8 mouse cellular contexts compared by ENCODE assay signal in the genomic region with DNA sequence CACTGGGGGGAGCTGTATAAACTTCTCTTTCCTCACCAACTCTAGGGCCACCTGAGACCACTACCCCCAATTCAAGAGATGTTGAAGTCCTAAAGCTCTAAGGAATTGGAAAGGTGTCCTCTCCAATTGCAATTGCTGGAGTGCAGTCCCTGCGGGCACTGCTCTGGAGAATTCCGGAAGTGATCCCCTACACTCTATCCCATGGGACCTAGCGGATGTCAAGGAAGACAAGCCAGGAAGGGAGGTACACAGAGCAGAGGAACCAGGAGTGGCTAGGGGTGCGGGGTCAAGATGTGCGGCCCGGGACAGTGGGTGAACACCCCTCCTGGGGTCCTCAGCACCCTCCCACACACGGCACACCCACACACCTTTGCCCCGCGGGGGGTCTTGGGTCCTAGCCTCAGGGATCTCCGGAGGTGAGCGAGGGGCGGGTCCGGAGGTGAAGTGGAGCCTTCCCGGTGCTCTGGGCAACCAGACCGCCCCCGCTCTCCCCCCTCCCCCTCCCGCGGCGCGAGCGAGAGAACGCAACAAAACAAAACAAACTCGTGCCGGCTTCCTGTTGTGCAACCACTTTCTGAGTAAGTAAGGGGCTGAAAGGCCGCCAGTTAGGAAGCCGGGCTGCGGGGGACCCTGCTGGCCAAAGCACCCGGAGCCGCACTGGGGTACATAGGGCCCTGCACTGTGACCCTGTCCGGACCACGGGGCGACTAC. TPM values are rescaled to one million over a fixed set of nuclear protein-coding genes. Genes with fewer than 3 reads are reported as not detected.
DNase-seq lines count a peak whose midpoint lies in the region; ATAC-seq lines count a peak whose summit lies in the region.

No protein-coding gene starts in this region.

- H3K36me3 ChIP-seq in forebrain, embryonic 12.5 days (replicated peaks), result no peaks in the 10 kb centered on the region
- no peaks in the 10 kb centered on the region for H3K36me3 ChIP-seq in limb, embryonic 12.5 days
- no peaks in the 10 kb centered on the region for H3K36me3 ChIP-seq in midbrain, embryonic 12.5 days

- intact Hi-C loops in heart, postnatal 36 days (cut with DNase I), result no loop called here

- no peak for ATAC-seq in forebrain, embryonic 12.5 days (ENCODE audit: low FRiP score)
- 0 out of 2 replicates have a peak, but pooled peaks have one; percentile 54 for ATAC-seq in limb, embryonic 12.5 days (ENCODE audit: insufficient number of reproducible peaks, insufficient read depth, low FRiP score, low TSS enrichment, low read depth)
- ATAC-seq in midbrain, embryonic 12.5 days (ENCODE audit: low FRiP score, low read depth), result no peak

- under 1% methylated on average over 27 of the region's 32 CpGs for WGBS in forebrain, embryonic 12.5 days
- WGBS in limb, embryonic 12.5 days, result under 1% methylated on average over 32 of the region's 32 CpGs
- under 1% methylated on average over 26 of the region's 32 CpGs for WGBS in midbrain, embryonic 12.5 days

- no peak overlapping the region for H3K27ac ChIP-seq in forebrain, embryonic 12.5 days
- H3K27ac ChIP-seq in limb, embryonic 12.5 days, result no peak overlapping the region
- H3K27ac ChIP-seq in midbrain, embryonic 12.5 days (replicated peaks), result no peak overlapping the region

- H3K4me1 ChIP-seq in forebrain, embryonic 12.5 days, result peaks cover 29% of the 10 kb centered on the region
- H3K4me1 ChIP-seq in limb, embryonic 12.5 days (replicated peaks), result peaks cover 25% of the 10 kb centered on the region
- H3K4me1 ChIP-seq in midbrain, embryonic 12.5 days, result peaks cover 25% of the 10 kb centered on the region

- peak overlapping the region; percentile 48 for H3K9ac ChIP-seq in forebrain, embryonic 12.5 days
- peak overlapping the region; percentile 54 for H3K9ac ChIP-seq in limb, embryonic 12.5 days (replicated peaks)
- H3K9ac ChIP-seq in midbrain, embryonic 12.5 days (replicated peaks), result 0 out of 2 replicates have a peak overlapping the region, but pooled peaks have one; percentile 41

- H3K4me3 ChIP-seq in forebrain, embryonic 12.5 days (replicated peaks), result peak overlapping the region; percentile 60
- peak overlapping the region; percentile 62 for H3K4me3 ChIP-seq in limb, embryonic 12.5 days (replicated peaks)
- peak overlapping the region; percentile 60 for H3K4me3 ChIP-seq in midbrain, embryonic 12.5 days

- no peaks in the 10 kb centered on the region for H3K9me3 ChIP-seq in forebrain, embryonic 12.5 days
- H3K9me3 ChIP-seq in limb, embryonic 12.5 days, result no peaks in the 10 kb centered on the region
- H3K9me3 ChIP-seq in midbrain, embryonic 12.5 days, result no peaks in the 10 kb centered on the region

- peak; percentile 81 for DNase-seq in 3T3-L1 (ENCODE audit: low read depth, low spot score)
- peak; percentile 54 for DNase-seq in T-cell, adult 2 months (ENCODE audit: low spot score)
- peak; percentile 53 to 61 for DNase-seq in heart, postnatal 36 days
- peak; percentile 70 for DNase-seq in testis, postnatal 14 days (ENCODE audit: low spot score)
- no peak for DNase-seq in frontal cortex, postnatal 14 days (ENCODE audit: low spot score in 2 of 2)

- peak overlapping the region; percentile 97 for H3K4me2 ChIP-seq in forebrain, embryonic 12.5 days
- peak overlapping the region; percentile 97 for H3K4me2 ChIP-seq in limb, embryonic 12.5 days
- H3K4me2 ChIP-seq in midbrain, embryonic 12.5 days (replicated peaks), result peak overlapping the region; percentile 98

- peaks cover 55% of the 10 kb centered on the region for H3K27me3 ChIP-seq in forebrain, embryonic 12.5 days
- H3K27me3 ChIP-seq in limb, embryonic 12.5 days, result peaks cover 39% of the 10 kb centered on the region
- peaks cover 55% of the 10 kb centered on the region for H3K27me3 ChIP-seq in midbrain, embryonic 12.5 days

RNA-seq across cellular contexts. Expression of a gene that starts 2.0 kb away (rescaled TPM):
- 2.2 and 2.6 TPM in 2 replicates for polyA plus RNA-seq in forebrain, embryonic 12.5 days (2016; fragmentation: Nextera tagmentation; extraction: Ambion mirVana)
- 1 to 10 TPM; 1.6 to 1.9 TPM for total RNA-seq in heart, postnatal 36 days (2021)
- 3.8 TPM in 2 replicates for polyA plus RNA-seq in limb, embryonic 12.5 days (2016; fragmentation: Nextera tagmentation; extraction: Ambion mirVana)
- 3.0 and 3.5 TPM in 2 replicates for polyA plus RNA-seq in midbrain, embryonic 12.5 days (2016; fragmentation: Nextera tagmentation; extraction: Ambion mirVana)

Comparison
In these comparisons a context has a peak if more than half of its experiments do, and no peak if none do; other contexts are left out.
1. DNase-seq: peak in 3T3-L1 (single experiment), T-cell, adult 2 months (single experiment), heart, postnatal 36 days (2 of 2) and testis, postnatal 14 days (single experiment); none in frontal cortex, postnatal 14 days (0 of 2).
2. Peak in every context shown above with its lines, with median percentiles within 50 percentile points of each other: H3K4me2 ChIP-seq, H3K4me3 ChIP-seq and H3K9ac ChIP-seq.